Mouse (Mus musculus) spleen, embryonic (tissue): ENCODE measurements around the gene Crybb3.

ENCODE experiments used
- CTCF ChIA-PET: fragments of 350-600 bp; sonication (Branson Sonifier 250); formaldehyde crosslinking; loops from one replicate; lab custom pipeline; 2022; lab: Charles Lee

The Crybb3 gene

DNA sequence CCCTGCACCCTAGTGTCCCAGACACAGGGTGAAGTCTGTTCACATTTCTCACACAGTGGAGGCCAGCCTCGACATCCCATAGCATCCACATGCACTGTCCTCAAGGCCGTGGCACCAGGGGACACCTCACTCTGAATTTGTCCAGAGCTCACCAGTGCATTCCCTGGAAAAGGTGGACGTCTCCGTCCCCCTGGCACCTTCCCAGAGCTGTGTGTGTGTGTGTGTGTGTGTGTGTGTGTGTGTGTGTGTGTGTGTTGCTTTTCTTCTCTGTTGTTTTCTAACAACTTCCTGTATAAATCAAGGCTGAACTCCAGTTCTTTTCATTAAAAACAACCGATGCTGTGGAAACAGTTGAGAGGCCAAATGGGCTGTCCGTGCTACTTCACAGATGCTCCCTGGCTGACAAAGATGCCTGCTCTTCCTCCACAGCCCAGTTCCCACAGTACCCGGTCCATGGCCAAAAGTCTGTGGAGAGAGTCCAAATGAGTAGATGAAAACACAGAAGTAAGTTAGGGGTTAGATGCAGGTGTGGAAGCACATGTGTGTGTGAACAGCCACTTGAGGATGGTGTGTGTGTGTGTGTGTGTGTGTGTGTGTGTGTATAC is 30.7 kb downstream of the Crybb3 start:
- CTCF ChIA-PET = no interaction called here

DNA sequence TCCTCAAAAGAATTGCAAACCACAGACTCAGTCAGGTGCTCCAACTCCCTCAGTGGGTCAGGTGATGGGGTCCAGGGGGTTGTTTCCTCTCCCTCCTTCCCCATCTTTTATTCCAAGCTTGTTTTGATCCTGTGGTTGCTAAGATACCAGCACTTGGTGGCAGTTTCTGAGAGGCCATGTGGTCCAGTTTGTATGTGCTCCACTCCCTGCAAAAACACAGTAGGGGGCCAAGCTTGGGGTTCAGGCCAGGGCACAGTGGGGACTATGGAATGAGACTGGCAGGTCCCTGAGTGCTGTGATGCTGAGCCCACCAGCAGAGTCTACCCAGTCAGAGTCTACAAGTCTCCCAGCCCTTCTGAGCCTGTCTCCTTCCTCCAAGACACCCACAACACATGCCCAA is 31.5 kb downstream of the Crybb3 start:
- CTCF ChIA-PET = no interaction called here

DNA sequence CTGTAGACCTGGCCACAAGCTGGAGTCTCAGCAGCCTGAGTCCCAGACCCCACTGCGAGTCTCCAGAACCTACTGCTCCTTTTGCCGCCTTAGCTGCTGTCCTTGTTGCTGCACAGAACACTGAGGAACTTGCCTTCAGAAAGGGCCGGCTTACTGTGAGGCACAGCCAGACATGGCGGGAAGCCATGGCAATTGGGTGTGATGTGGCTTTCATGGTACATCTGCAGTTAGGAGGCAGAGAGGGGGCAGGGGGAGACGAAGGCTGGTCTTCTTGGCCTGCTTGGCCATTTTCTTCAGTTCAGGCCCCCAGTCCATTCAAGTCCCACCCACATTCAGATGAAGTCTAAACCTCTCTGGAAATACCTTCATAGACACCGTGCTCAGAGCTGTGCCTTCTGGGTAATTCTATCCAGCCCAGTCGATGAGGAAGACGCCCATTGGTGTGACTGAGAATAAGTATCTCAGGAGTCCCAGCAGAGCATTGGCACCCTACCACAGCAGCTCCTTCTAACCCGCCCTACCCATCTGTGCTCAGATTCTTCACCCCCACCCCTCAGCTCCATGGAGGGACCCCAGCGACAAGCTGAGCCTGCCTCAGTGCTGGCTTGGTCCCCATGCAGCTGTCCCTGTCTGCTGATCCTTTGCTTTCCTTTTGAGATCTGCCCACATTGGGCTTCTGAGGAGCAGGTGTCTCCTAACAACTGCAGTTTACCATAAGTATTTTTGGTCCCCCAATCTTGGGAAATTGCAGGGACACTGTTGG is 35.7 kb downstream of the Crybb3 start:
- CTCF ChIA-PET = no interaction called here

DNA sequence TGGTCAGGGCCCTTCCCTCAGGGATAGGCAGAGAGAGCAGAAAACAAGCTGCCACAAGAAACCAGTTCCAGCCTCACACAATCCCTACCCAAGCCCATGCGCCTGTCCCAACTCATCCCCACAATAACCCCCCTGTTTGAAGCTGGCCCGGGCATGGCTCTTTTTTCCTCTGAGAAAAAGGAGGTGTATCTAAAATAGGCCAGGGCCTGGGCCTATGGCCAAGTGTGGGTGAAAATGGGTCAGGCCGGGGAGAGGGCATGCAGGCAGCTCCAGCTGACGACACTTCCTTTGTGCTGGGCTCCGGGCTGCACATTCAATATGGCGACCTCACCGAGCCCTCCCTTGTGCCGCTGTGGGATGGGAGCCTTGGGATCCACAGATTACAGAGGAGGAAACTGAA is 37.9 kb downstream of the Crybb3 start:
- CTCF ChIA-PET = no interaction called here

DNA sequence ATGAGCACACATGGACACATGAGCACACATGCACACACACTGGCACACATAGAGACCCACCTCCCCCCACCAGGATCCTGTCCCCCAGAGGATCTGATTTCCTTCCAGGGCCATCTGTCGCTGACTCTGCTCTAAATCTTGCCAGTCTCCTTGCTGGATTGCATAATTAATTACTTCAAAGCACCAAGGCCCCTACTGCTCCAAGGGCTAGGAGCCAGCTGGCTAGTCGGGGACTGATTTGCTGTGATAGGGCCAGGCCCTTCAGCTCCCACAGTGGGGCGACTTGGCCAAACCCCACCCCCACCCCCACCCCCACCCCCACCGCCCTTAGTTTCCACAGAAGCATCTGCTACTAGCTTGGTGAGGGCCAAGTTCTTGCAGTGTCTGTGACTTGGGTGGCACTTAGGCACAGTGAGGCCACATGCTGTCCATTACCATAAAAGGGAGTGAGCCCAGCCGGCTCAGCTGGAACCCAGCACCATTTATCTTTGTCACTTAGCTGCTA is 39.8 kb downstream of the Crybb3 start:
- CTCF ChIA-PET = no interaction called here

DNA sequence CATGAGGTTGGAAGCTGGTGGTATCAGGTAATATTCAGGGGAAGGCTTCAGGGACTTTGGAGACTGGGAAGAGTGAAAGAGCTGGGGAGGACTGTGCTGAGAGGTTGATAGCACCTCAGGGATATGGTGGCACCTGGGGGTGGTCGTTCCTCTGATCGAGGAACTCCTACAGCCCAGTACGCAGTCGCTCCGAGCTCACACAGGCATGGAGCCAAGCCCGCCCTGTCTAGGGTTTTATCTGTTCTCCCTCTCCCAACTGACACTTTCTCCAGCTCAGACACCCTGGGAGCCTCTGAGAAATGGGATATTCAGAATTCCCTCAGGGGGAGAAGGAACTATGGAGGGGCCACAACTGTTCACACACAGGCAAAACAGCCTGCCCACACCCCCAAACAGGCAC is 40.6 kb downstream of the Crybb3 start:
- CTCF ChIA-PET = no interaction called here

DNA sequence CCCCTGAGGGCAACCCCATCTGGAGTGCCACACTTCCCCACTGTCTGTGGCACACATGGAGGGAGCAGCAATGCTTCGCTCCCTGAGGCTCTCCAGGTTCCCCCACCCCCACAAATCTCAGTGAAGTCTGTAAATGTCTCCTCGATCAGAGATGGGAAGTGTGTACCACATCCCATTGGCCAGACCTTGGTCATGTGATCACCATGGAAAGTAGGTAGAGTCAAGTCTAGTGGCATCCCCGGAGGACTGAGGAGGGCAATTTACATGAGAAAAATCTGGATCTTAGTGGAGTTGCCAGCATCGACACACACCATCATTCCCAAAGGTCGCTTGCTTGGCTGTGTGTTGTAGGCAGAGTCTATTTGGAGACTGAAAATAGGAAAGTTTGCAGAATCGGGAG is 42.8 kb downstream of the Crybb3 start:
- CTCF ChIA-PET = no interaction called here

DNA sequence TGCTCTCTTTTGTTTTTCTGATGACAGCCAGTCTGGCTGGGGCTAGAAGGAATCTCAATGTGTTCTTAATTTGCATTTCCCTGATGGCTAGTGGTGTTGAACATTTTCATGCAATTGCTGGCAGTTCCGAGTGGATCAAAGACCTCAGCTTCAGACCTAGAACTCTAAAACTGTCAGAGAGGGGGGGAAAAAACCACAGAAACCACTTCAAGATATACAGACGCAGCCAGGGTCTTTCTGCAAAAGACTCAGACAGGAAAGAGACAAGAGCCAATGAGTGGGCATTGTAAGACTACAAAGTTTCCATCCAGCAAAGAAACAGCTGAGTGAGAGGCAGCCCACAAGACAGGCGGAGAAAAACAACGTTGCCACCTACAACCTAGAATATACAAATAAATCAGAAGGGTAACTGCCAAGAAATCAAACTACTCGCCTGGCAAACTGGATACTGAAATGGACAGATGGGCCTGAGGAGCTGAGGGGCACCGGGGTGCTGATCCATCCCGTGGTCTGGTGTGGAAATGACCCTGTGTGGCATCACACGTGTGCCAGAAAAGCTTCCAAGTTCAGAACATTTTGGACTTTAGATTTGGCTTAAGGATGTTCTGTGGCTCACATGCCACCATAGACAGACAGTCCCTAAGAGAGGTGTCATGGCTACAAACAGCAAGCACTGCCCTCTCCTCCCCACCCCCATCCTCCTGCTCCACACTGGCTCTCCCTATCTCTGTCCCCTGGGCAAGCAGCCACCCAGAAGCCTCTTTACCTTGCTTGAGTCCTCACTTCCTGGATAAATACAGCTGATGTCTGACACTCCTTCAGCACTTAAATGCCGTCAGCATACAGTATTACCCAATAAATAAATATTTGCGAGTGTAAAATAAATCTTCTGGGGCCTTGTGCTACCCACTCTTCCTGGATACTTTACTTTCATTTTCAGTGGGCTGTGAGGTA is 46.0 kb downstream of the Crybb3 start:
- CTCF ChIA-PET = no interaction called here

DNA sequence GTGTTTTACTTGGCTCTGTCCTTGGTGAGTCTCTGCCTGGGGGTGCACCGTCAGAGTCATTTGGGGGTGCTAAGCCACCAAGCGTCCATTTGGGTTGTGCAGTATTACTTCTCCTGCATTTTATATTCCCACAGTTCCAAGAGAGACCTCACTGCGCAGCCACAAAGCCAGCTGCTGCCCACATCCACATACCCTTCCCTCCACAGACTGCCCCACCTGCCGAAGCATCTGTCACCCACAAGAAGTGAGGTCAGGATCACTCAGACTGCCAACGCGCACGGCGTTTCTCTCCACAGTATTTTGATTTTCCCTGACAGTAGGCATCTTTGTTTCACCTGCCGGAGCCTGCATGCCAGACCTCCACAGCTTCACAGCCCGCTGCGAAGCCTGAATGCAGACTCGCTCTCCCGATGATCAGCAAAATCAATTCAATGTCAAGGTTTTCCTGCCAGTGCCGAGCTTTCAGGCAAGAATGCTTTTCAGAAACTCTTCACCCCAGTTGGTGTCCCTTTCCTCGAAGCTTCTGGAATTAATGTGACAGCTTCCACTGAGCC is 50.1 kb downstream of the Crybb3 start:
- CTCF ChIA-PET = no interaction called here

DNA sequence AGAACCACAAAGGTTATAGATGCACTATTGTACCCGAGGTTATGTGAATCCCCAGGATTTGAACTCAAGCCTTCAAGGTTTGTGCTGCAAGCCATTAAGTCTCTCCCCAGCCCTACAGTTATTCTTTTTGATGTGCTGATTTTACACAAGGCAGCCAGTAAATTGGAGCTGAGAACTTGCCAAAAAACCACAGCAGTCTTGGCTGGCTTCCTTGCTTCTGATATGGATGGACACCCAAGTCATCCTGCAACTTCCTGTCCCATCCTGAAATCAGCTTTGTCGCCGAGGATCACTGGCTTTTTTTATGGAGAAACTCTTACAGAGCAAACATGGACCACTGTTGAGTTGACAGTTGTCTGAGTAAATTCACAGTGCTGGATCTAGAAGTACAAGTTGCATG is 51.3 kb downstream of the Crybb3 start:
- CTCF ChIA-PET = no interaction called here

DNA sequence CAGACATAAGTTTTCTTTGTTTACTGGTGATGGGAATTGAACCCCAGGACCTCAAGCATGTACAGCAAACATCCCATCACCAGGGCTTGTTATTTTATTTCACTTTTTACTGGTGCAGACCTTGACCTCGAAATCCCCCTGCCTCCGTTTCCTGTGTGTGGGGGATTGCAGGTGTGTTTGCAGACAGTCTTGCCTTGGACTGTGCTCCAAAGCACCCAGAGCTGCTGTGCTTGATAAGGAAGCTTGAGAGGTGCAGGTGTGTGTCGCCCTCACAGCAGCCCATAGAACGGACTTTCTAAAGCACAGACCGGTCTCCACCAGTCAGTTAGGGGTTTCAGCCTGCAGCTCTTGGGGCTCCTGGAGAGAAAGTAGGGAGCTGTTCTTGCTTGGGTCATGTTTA is 54.7 kb downstream of the Crybb3 start:
- CTCF ChIA-PET = no interaction called here
